Mouse (Mus musculus) neural tube, embryonic 15.5 days (tissue): ENCODE measurements around the gene Sv2a. TPM values are rescaled to one million over a fixed set of nuclear protein-coding genes. Genes with fewer than 3 reads are reported as not detected.

Experiments used
- ATAC-seq: fragments of 200-750 bp; cut with Nextera tagmentation; 2 replicates; pipeline ENCODE4 v1.8.0; 2017; ENCODE audit warnings: mild to moderate bottlenecking, moderate TSS enrichment, moderate library complexity; ENCODE audit not compliant: low FRiP score
- H3K27ac ChIP-seq: fragments of 300-500 bp; sonication (generic); replicated peaks from 2 replicates; pipeline ENCODE4 v1.5.1; 2015; ENCODE audit warnings: mild to moderate bottlenecking, inconsistent platforms
- H3K27me3 ChIP-seq: fragments of 300-500 bp; sonication (generic); replicated peaks from 2 replicates; pipeline ENCODE4 v1.6.1; 2015; ENCODE audit warnings: inconsistent platforms
- H3K36me3 ChIP-seq: fragments of 300-500 bp; sonication (generic); 2 replicates; pipeline ENCODE4 v1.6.1; 2015; ENCODE audit warnings: inconsistent platforms
- H3K4me1 ChIP-seq: fragments of 300-500 bp; sonication (generic); 2 replicates; pipeline ENCODE4 v1.6.1; 2015; ENCODE audit warnings: inconsistent platforms
- H3K4me2 ChIP-seq: fragments of 300-500 bp; sonication (generic); 2 replicates; pipeline ENCODE4 v1.6.1; 2015; ENCODE audit warnings: inconsistent platforms, mild to moderate bottlenecking, moderate library complexity
- H3K4me3 ChIP-seq: fragments of 300-500 bp; sonication (generic); replicated peaks from 2 replicates; pipeline ENCODE4 v1.5.1; 2015; ENCODE audit warnings: mild to moderate bottlenecking, inconsistent platforms
- H3K9ac ChIP-seq: fragments of 300-500 bp; sonication (generic); replicated peaks from 2 replicates; pipeline ENCODE4 v1.6.1; 2015; ENCODE audit warnings: mild to moderate bottlenecking, inconsistent platforms
- H3K9me3 ChIP-seq: fragments of 300-500 bp; sonication (generic); replicated peaks from 2 replicates; pipeline ENCODE4 v1.6.1; 2016; ENCODE audit warnings: inconsistent platforms
- WGBS: fragments of 180-500 bp; shearing (Covaris S2); methylation state at CpG from one replicate; pipeline ENCODE4 v1.1.7; 2015; ENCODE audit warnings: mixed read lengths; 5-methylcytosine and 5-hydroxymethylcytosine counted together
- polyA plus RNA-seq: library from polyadenylated mRNA; unstranded; fragments of >200 nt; fragmentation: Nextera tagmentation; extraction: Ambion mirVana; gene quantifications from 2 replicates; pipeline ENCODE4 v1.2.1, GENCODE M21; 2015

The Sv2a gene
- polyA plus RNA-seq, 1 experiment from 2014 or later = 136 TPM

GRCm38 (mm10) chr3:96226695-96227648 is 46.0 kb downstream of the Sv2a start:
- Histone ChIP-seq H3K36me3 (no peaks in the 10 kb centered on the region), H3K9ac (no peak overlapping the region), H3K27me3 (no peaks in the 10 kb centered on the region), H3K27ac (no peak overlapping the region), H3K4me2 (no peak overlapping the region), H3K4me1 (peaks cover 18% of the 10 kb centered on the region), H3K9me3 (no peaks in the 10 kb centered on the region), H3K4me3 (no peak overlapping the region)
- 77% methylated on average over 8 of the region's 8 CpGs for WGBS
- ATAC-seq = no peak

DNA sequence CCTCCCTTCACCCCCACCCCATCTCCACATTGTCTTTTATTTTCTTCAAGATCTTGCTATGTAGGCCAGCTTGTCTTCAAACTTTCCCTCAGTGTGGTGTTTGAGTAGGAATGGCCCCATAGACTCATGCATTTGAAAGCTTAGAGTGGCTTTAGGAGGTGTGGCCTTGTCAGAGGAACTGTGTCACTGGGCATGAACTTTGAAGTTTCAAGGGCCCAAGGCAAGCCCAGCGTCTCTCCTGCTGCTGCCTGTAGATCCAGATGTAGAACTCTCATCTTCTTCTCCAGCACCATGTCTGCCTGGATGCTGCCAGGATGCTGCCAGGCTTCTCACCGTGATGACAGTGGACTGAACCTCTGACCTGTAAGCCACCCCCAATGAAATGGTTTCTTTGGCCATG is 47.9 kb downstream of the Sv2a start:
- 69% methylated on average over 2 of the region's 2 CpGs for WGBS
- no peak for ATAC-seq
- H3K36me3 ChIP-seq = no peaks in the 10 kb centered on the region
- no peak overlapping the region for H3K4me2 ChIP-seq
- 0 out of 2 replicates have a peak, but pooled peaks cover 6% of the 10 kb centered on the region for H3K4me1 ChIP-seq
- H3K27me3 ChIP-seq = no peaks in the 10 kb centered on the region
- no peak overlapping the region for H3K9ac ChIP-seq
- H3K9me3 ChIP-seq = no peaks in the 10 kb centered on the region
- no peak overlapping the region for H3K27ac ChIP-seq
- H3K4me3 ChIP-seq = no peak overlapping the region

DNA sequence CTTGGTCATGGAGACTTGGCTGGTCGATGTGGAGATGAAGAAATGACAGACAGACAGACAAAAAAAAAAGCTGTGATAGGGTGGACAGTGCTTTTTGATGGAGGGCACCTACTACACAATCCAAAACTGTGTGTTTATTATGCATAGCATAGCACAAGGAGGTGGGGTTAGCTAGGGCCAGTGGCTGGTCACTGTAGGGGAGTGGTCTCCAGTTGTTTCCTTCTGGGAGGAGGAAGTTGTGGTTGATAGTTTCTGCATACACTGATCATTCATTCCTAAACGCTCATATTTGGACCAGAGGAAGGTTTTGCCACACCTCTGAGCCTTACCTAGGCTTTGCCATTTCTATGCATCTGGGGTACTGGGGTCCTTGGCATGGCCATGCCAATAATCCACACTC is 49.5 kb downstream of the Sv2a start:
- Histone ChIP-seq H3K4me3 (no peak overlapping the region), H3K9ac (no peak overlapping the region), H3K4me2 (no peak overlapping the region), H3K27me3 (no peaks in the 10 kb centered on the region), H3K27ac (no peak overlapping the region), H3K4me1 (0 out of 2 replicates have a peak, but pooled peaks cover under 1% of the 10 kb centered on the region), H3K36me3 (no peaks in the 10 kb centered on the region), H3K9me3 (no peaks in the 10 kb centered on the region)
- no peak for ATAC-seq
- WGBS = 78% methylated on average over 2 of the region's 2 CpGs

DNA sequence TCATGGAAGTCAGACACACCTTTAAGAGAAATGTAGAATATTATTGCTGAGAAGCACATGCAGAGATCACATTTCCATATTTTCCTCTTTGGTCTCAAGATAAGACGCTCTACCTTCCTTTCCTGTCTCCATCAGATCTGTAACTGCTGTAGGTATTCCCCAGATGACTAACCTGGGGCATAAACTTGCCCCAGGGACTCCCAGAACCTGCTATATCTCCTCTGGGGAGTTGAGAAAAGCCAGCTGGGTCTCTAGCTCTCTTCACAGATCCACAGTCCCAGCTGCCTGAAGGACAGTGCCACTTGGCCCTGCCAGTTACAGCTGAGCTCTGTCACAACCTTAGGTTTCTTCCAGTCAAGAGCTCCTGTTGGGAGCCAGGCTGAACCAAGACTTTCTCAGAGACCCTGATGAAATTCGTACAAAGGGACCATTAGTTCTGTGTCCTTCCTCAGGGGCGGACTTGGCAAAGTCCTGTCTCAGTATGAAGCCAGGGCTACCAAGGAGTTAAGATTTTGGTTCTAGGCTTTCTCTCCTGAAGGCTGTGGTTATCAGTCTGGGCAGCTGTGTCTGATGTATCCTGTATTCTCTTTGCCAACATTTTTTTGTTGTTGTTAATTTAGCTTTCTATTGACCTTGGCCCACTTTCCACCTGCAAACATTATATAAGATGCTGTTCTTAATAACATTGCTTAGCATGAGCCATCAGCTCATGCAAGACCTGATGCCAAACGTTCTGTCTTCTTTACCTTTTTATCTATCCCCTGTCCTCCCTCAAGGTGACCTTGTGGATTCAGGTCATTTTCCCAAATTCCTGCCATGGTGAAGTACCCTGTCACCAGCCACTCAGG is 50.2 kb downstream of the Sv2a start:
- Histone ChIP-seq H3K36me3 (no peaks in the 10 kb centered on the region), H3K27ac (no peak overlapping the region), H3K27me3 (no peaks in the 10 kb centered on the region), H3K4me3 (no peak overlapping the region), H3K4me1 (no peaks in the 10 kb centered on the region), H3K4me2 (no peak overlapping the region), H3K9me3 (no peaks in the 10 kb centered on the region), H3K9ac (no peak overlapping the region)
- ATAC-seq = no peak
- WGBS = 77% methylated on average over 4 of the region's 4 CpGs

DNA sequence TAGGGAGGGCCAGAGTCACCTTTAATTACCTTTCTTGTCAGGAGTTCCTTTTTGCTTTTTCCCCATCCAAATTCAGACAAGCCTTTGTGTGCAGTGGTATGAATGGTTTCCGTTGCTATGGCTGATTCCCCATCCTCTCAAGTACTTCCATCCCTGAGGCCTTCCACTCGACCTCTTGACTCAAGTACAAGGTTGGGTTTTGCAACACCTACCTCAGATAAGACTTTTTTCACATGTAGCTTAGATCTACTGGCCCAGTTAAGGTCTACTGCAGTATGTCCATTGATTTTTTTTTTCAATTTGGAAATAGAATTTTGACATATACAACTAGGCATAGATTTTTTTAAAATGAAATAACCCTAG is 50.8 kb downstream of the Sv2a start:
- no peak overlapping the region for H3K4me2 ChIP-seq

GRCm38 (mm10) chr3:96234914-96235313 is 54.0 kb downstream of the Sv2a start:
- no peak for ATAC-seq
- Histone ChIP-seq H3K36me3 (no peaks in the 10 kb centered on the region), H3K4me3 (no peak overlapping the region), H3K27me3 (no peaks in the 10 kb centered on the region), H3K9ac (no peak overlapping the region), H3K4me2 (no peak overlapping the region), H3K27ac (no peak overlapping the region), H3K4me1 (peaks cover 8% of the 10 kb centered on the region), H3K9me3 (no peaks in the 10 kb centered on the region)
- WGBS = 92% methylated on average over 2 of the region's 2 CpGs

More for the DNA sequence above, 50.8 kb downstream of the Sv2a start:
- WGBS = 59% methylated on average over 2 of the region's 2 CpGs
- Histone ChIP-seq H3K27ac (no peak overlapping the region), H3K27me3 (no peaks in the 10 kb centered on the region), H3K4me1 (no peaks in the 10 kb centered on the region), H3K9ac (no peak overlapping the region), H3K4me3 (no peak overlapping the region), H3K9me3 (no peaks in the 10 kb centered on the region), H3K36me3 (no peaks in the 10 kb centered on the region)
- no peak for ATAC-seq

DNA sequence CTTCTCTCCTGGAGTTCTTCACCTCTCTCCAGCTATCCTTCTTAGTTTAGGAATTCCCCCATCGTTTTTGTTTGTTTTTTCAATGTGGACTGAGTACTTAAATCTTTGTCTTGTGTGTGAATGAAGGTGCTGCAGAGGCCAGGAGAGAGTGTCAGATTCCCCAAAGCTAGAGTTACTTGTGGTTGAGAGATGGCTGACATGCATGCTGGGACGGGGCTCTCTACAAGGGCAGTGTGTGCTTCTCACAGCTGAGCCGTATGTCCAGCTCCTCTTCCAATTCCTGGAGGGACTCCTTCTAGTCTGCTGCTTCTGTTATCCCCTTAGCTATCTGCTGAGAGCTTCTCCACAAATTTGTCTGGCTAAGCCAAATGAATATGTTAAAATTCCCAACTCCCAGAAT is 54.9 kb downstream of the Sv2a start:
- peaks cover 10% of the 10 kb centered on the region for H3K4me1 ChIP-seq
- no peak overlapping the region for H3K4me2 ChIP-seq
- H3K9me3 ChIP-seq = no peaks in the 10 kb centered on the region
- WGBS = 75% methylated on average over 3 of the region's 3 CpGs
- H3K36me3 ChIP-seq = no peaks in the 10 kb centered on the region
- no peak overlapping the region for H3K9ac ChIP-seq
- ATAC-seq = no peak
- no peak overlapping the region for H3K27ac ChIP-seq
- H3K4me3 ChIP-seq = no peak overlapping the region
- no peaks in the 10 kb centered on the region for H3K27me3 ChIP-seq

- Histone ChIP-seq H3K4me3 (peak overlapping the region; percentile 29; the same call in 1 of the 2 replicates), H3K4me2 (peak overlapping the region; percentile 48), H3K9ac (no peak overlapping the region), H3K36me3 (no peaks in the 10 kb centered on the region), H3K27me3 (no peaks in the 10 kb centered on the region), H3K4me1 (peaks cover 13% of the 10 kb centered on the region), H3K27ac (no peak overlapping the region), H3K9me3 (no peaks in the 10 kb centered on the region)
- ATAC-seq = no peak
- WGBS = 94% methylated on average over 4 of the region's 4 CpGs
These were observed 55.9 kb downstream of the Sv2a start for GRCm38 (mm10) chr3:96236834-96237334.

DNA sequence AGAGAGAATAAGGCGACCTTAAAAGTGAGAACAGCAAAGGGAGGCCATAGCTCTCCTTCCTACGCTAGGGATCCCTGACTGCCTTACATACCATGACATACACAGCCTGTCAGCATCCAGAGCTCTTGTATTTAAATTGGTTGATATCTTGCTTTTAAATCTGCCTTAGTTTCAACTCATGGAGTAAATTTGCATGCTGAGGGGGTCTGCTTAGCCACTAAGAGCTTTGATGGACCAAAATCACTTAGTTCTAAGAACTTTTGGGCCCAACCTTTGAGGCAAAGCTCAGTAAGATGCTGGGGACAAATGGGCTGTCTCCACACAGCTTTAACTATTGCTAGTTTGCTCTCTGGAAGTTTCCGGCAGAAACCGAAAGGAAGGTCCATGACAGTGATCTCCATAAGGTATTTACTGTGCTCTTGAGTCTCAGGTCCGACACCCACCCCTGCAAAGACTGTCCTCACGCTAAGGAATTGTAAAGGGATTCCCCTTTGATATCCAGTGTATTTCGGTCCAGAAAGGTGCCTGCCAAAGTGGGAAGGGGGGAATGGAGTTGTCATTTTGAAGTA is 56.5 kb downstream of the Sv2a start:
- peak overlapping the region; percentile 29 for H3K4me3 ChIP-seq
- no peak overlapping the region for H3K9ac ChIP-seq
- H3K9me3 ChIP-seq = no peaks in the 10 kb centered on the region
- no peaks in the 10 kb centered on the region for H3K36me3 ChIP-seq
- 25% methylated on average over 7 of the region's 7 CpGs for WGBS
- H3K27me3 ChIP-seq = no peaks in the 10 kb centered on the region
- ATAC-seq = no peak
- H3K4me1 ChIP-seq = peaks cover 13% of the 10 kb centered on the region
- H3K4me2 ChIP-seq = peak overlapping the region; percentile 48
- no peak overlapping the region for H3K27ac ChIP-seq

GRCm38 (mm10) chr3:96237904-96238511 is 57.1 kb downstream of the Sv2a start:
- Histone ChIP-seq H3K4me1 (peaks cover 13% of the 10 kb centered on the region), H3K4me3 (peak overlapping the region; percentile 29), H3K27me3 (no peaks in the 10 kb centered on the region), H3K4me2 (peak overlapping the region; percentile 48), H3K27ac (no peak overlapping the region), H3K9ac (0 out of 2 replicates have a peak overlapping the region, but pooled peaks have one; percentile 41), H3K36me3 (no peaks in the 10 kb centered on the region), H3K9me3 (no peaks in the 10 kb centered on the region)
- WGBS = under 1% methylated on average over 12 of the region's 12 CpGs
- ATAC-seq = no peak
